Mouse (Mus musculus): ENCODE data around the gene Nrk.

- TF ChIP-seq POLR2A (IDR thresholded peaks at IDR 0.05; ENCODE audit: insufficient read depth, low read length) (no peak), CTCF (IDR thresholded peaks at IDR 0.05; ENCODE audit: low read depth, low read length) (no peak)
Measured at GRCm38 (mm10) chrX:139041148-139041547, 126.9 kb downstream of the Nrk start.

Data from ES-Bruce4 (cell line).